Mouse (Mus musculus) bone marrow, adult 2 months (tissue): Measurements from ENCODE around the gene Ap3m1. TPM values are rescaled to one million over a fixed set of nuclear protein-coding genes. Genes with fewer than 3 reads are reported as not detected.
"Not testable (repeated sequence)": the region's sequence is repeated elsewhere in the genome, so short reads cannot be mapped to it uniquely, and the experiment has no call there.

Source experiments
- H3K27ac ChIP-seq: fragments of 200-500 bp; 2 replicates; pipeline ENCODE4 v1.5.1; 2012; ENCODE audit warnings: low read depth, mild to moderate bottlenecking, control low read depth, inconsistent platforms, low read length; ENCODE audit not compliant: control insufficient read depth, poor library complexity, insufficient read depth
- H3K4me1 ChIP-seq: fragments of 200-500 bp; 2 replicates; pipeline ENCODE4 v1.6.1; 2011; ENCODE audit warnings: low read length; ENCODE audit not compliant: control insufficient read depth, insufficient read depth
- H3K4me3 ChIP-seq: fragments of 200-500 bp; replicated peaks from 2 replicates; pipeline ENCODE3; 2011; ENCODE audit warnings: mild to moderate bottlenecking, low read depth, low read length, control low read depth; ENCODE audit not compliant: control insufficient read depth
- CTCF ChIP-seq: fragments of 200-500 bp; IDR thresholded peaks from 2 replicates; pipeline ENCODE4 v1.5.1; 2011; ENCODE audit warnings: low read length, control low read depth; ENCODE audit not compliant: control insufficient read depth, insufficient read depth
- POLR2A ChIP-seq: fragments of 200-500 bp; IDR thresholded peaks from 2 replicates; pipeline ENCODE4 v1.6.1; 2011; ENCODE audit warnings: low read depth, mild to moderate bottlenecking, control low read depth, low read length, borderline replicate concordance; ENCODE audit not compliant: control insufficient read depth
- WGBS: fragments of 180-500 bp; shearing (Covaris S2); methylation state at CpG from one replicate; pipeline ENCODE4 v1.1.7; 2018; 5-methylcytosine and 5-hydroxymethylcytosine counted together
- polyA plus RNA-seq: library from polyadenylated mRNA; stranded (reverse); fragments of >200 nt; gene quantifications from 2 replicates; pipeline ENCODE4 v1.2.4, GENCODE M21; 2011; ENCODE audit warnings: low replicate concordance; ENCODE audit not compliant: missing spikeins, insufficient read depth, insufficient read length

Gene Ap3m1
- polyA plus RNA-seq = 11.6 and 17.3 TPM in 2 replicates

DNA sequence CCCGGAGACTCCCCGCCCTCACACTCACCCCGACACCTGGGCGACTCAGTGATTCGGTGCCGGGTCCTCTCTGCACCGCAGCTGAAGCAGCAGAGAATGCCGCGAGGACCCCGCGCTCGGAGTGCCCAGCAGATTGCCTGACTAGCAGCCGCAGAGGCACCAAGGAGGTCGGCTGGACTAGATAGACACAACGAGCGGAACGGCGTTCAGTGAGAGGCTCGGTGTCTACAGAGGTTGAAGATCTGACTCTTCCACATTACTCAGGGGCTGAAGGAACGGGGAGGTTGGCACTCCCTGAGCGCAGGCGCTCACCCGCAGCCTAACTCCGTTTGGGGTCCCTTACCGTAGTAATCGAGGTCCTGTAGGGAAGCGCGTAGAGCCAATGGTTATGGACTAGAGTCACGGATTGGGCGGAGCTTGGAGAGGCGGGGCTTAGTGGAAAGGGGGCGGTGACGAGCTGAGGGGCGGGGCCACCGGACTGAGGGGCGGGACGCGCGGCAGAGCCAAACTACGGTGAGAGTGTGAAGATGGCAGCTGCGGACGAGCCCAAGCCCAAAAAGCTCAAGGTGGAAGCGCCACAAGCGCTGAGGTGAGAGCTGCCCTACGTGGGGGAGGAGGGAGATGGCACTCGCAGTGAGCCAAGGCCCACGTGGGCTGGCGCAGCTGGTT lies at the start of gene Ap3m1, which contains the start of gene Adk:
Gene Ap3m1 (minus strand): TSS at position 397 of the 669 bp plus-strand sequence.
Gene Adk (plus strand): TSS at position 463 of the 669 bp plus-strand sequence.
- WGBS = under 1% methylated on average over 48 of the region's 48 CpGs
- Histone ChIP-seq H3K4me1 (no peaks in the 10 kb centered on the region), H3K27ac (peak within 1 kb of the TSS; percentile 86), H3K4me3 (peak within 1 kb of the TSS; percentile 90)
- TF ChIP-seq POLR2A = peak; percentile 73; the same call in 1 of the 2 replicates
- no peak for TF ChIP-seq CTCF

DNA sequence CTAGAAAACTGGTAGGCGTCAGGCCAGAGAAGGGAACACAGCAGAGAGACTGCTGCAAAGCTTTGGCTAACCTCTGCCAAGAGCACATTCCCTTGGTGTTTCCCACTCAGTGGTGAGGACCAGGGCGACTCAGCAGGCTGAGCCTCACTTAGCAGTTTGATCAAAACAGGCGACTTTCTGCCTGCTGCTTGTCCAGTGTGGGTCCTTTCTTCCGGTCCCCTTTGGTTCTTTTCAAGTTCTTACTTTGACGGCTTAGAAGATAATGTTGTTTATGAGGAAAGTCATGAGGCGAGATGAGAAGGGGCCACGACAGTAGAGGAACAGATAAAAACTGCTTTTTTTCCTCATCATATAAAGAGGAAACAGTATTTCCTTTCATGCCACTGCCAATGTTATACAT lies 49.3 kb upstream of the Ap3m1 start:
- no peak overlapping the region for H3K27ac ChIP-seq
- no peak overlapping the region for H3K4me3 ChIP-seq
- H3K4me1 ChIP-seq = peaks cover under 1% of the 10 kb centered on the region
- TF ChIP-seq POLR2A (no peak), CTCF (no peak)
- WGBS = 14% methylated on average over 7 of the region's 7 CpGs

DNA sequence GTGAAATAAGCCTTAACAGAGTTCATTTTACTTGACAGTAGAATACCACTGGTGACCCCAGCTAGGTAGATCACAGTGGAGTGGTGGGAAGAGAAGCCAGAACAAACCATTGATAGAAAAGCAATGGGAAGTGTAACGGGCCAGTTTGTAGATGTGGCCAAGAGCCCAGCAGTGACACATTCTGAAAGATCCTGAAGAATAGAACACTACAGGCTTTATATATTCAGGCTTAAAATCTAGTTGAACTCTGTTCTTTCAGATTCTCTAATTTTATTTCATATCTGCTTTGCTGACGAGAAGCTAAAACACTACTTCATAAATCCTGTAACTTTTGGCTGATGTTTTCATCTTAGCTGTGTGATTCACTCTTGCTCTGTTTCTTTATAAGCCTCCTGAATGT lies 48.6 kb upstream of the Ap3m1 start:
- Histone ChIP-seq H3K4me3 (no peak overlapping the region), H3K27ac (no peak overlapping the region), H3K4me1 (no peaks in the 10 kb centered on the region; the same call in none of the 2 replicates)
- WGBS = 77% methylated on average over 2 of the region's 2 CpGs
- TF ChIP-seq POLR2A = no peak
- no peak for TF ChIP-seq CTCF

DNA sequence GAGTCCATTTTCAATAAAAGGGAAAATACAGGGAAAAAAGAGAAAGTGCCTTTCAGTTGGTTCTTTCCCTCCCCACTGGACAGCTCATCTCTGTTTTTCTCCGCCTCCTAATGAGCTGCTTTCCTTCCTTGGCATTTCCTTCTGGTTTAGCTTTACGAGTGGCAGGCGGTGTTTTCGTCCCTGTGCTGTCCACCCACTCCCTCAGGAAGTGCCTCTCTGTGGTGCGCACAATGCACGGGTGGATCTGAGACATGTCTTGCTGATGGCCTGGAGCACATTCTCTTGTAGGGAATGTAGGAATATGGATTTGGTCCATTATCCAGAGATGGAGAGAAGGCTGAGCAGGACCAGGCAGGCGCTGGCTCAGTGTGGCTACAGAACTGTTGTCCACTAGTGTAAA lies 47.1 kb upstream of the Ap3m1 start:
- Histone ChIP-seq H3K4me3 (no peak overlapping the region), H3K4me1 (no peaks in the 10 kb centered on the region; the same call in none of the 2 replicates), H3K27ac (no peak overlapping the region)
- WGBS = 67% methylated on average over 7 of the region's 7 CpGs
- TF ChIP-seq CTCF (no peak), POLR2A (no peak)

DNA sequence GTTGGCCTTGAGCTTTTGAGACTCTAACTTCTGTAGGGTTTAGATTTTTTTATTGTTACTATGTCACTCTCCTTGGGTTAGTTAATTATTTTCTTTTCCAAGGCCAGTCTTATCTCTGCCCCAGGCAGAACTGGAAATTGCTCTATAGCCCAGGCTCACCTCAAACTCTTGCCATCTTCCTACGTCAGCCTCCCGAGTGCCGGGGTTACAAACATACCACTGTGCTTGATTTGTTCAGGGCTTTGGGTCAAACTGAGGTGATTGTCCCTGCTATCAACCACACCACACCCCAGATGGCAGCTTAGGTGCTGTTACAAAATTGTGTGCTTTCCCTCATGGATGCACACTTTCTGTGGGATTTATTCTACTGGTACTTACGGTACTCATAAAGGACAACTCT lies 44.4 kb upstream of the Ap3m1 start:
- no peak overlapping the region for H3K4me3 ChIP-seq
- no peak overlapping the region for H3K27ac ChIP-seq
- TF ChIP-seq POLR2A (no peak), CTCF (no peak)
- H3K4me1 ChIP-seq = no peaks in the 10 kb centered on the region; the same call in none of the 2 replicates
- 85% methylated on average over 4 of the region's 4 CpGs for WGBS

DNA sequence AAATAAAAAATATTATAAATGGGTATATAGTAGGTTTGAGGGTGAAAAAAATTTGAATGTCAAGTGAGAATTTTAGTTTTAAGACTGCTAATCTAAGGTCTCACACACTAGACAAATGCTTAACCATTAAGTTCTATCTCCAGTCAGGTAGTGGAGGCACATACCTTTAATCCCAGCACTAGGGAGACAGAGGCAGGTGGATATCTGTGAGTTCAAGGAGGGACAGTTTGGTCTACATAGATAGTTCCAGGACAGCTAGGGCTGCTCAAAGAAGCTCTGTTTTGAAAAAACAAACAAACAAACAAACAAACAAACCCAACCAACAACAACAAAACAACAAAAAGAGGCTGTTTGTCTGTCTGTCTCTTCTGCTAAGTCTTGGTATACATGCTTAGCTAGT lies 44.0 kb upstream of the Ap3m1 start:
- no peak for TF ChIP-seq POLR2A
- no peak for TF ChIP-seq CTCF
- Histone ChIP-seq H3K4me3 (no peak overlapping the region), H3K27ac (no peak overlapping the region), H3K4me1 (no peaks in the 10 kb centered on the region; the same call in 1 of the 2 replicates)

DNA sequence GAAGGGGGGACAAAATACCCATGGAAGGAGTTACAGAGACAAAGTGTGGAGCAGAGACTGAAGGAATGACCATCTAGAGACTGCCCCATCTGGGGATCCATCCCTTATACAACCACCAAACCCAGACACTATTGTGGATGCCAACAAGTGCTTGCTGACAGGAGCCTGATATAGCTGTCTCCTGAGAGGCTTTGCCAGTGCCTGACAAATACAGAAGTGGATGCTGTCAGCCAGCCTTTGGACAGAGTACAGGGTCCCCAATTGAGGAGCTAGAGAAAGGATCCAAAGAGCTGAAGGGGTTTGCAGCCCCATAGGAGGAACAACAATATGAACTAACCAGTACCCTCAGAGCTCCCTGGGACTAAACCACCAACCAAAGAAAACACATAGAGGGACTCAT lies 41.9 kb upstream of the Ap3m1 start:
- not testable (repeated sequence) for H3K4me3 ChIP-seq, H3K27ac ChIP-seq, H3K4me1 ChIP-seq

DNA sequence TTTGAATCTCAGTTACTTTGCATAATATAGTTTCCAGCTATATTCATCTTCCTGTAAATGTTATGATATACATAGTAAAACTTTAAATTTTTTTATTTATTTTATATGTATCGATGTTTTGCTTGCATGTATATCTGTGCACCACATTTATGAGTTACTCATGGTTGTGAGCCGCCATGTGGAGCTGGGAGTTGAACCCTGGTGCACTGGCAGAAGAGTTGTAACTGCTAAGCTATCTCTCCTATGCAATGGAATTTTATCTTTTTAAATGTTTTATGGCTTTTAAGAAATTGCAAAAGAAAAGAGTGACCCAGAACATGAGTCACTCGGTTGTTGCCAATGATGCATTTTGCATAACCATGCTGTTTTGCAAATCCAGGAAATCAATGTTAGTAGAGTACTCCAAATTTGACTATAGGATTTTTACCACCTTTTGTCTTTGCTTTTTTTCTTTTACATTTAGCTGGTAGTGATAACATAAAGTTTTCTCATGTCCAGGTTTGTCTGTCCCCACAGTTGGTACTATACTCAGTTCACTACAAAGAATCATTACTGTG lies 38.7 kb upstream of the Ap3m1 start:
- no peak overlapping the region for H3K4me3 ChIP-seq
- H3K4me1 ChIP-seq = no peaks in the 10 kb centered on the region; the same call in 1 of the 2 replicates
- no peak for TF ChIP-seq POLR2A
- TF ChIP-seq CTCF = no peak
- WGBS = 70% methylated on average over 3 of the region's 3 CpGs
- no peak overlapping the region for H3K27ac ChIP-seq

DNA sequence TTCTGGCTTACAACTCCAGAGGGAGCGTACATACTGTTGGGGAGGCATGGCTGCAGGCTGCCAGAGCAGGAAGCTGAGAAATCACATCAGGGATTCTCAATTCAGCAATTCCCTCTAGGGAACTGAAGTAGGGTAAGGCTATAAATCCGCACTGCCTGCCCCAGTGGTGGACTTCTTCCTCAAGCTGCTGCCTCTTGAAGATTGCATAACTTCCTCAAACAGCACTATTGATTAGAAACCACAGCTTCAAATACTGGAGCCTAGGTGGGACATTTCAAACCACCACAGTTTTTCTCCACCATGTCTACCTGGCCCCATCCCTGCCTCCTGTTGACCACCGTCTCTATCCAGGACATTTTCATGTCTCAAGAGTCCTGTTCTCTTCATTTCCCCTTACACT lies 38.1 kb upstream of the Ap3m1 start:
- no peak overlapping the region for H3K27ac ChIP-seq
- no peak for TF ChIP-seq CTCF
- H3K4me1 ChIP-seq = no peaks in the 10 kb centered on the region; the same call in 1 of the 2 replicates
- WGBS = 28% methylated on average over 3 of the region's 3 CpGs
- no peak overlapping the region for H3K4me3 ChIP-seq
